Mouse (Mus musculus) liver, embryonic 14.5 days (tissue): ENCODE data around the gene Mum1. TPM values are rescaled to one million over a fixed set of nuclear protein-coding genes. Genes with fewer than 3 reads are reported as not detected.

ENCODE experiments used
- ATAC-seq: fragments of 200-750 bp; cut with Nextera tagmentation; 2 replicates; pipeline ENCODE4 v1.8.0; 2017; ENCODE audit warnings: moderate number of reproducible peaks, mild to moderate bottlenecking, moderate library complexity; ENCODE audit not compliant: insufficient read depth
- DNase-seq, 3 experiments: peaks; one replicate each; pipeline ENCODE4 v3.0.0-alpha.2; 2012 to 2013; ENCODE audit warnings: low read depth in 3 of 3, low spot score in 3 of 3
- H3K27ac ChIP-seq: fragments of 300-500 bp; sonication (generic); 2 replicates; pipeline ENCODE4 v1.5.1; 2014; ENCODE audit warnings: moderate library complexity, mild to moderate bottlenecking, control low read depth, inconsistent platforms
- H3K27me3 ChIP-seq: fragments of 300-500 bp; sonication (generic); 2 replicates; pipeline ENCODE4 v1.6.1; 2014; ENCODE audit warnings: mild to moderate bottlenecking, low read length, moderate library complexity; ENCODE audit not compliant: control insufficient read depth, insufficient read depth
- H3K36me3 ChIP-seq: fragments of 300-500 bp; sonication (generic); replicated peaks from 2 replicates; pipeline ENCODE4 v1.6.1; 2014; ENCODE audit warnings: low read depth; ENCODE audit not compliant: control insufficient read depth, insufficient read depth
- H3K4me1 ChIP-seq, 2 experiments: fragments of 200-500 bp in 1 of 2; fragments of 300-500 bp in 1 of 2; sonication (generic) in 1 of 2; replicated peaks; 2 replicates each; pipeline ENCODE4 v1.6.1; 2012 to 2014; ENCODE audit warnings: antibody characterized with exemption in 1 of 2, inconsistent platforms in 1 of 2, low read length in 1 of 2; ENCODE audit not compliant: control insufficient read depth in 2 of 2, insufficient read depth in 2 of 2
- H3K4me2 ChIP-seq: fragments of 300-500 bp; sonication (generic); 2 replicates; pipeline ENCODE4 v1.6.1; 2014; ENCODE audit warnings: low read depth, mild to moderate bottlenecking, control low read depth, moderate library complexity
- H3K4me3 ChIP-seq, 2 experiments: fragments of 200-500 bp in 1 of 2; fragments of 300-500 bp in 1 of 2; sonication (generic) in 1 of 2; 2 replicates each; pipeline ENCODE4 v1.5.1; 2012 to 2014; ENCODE audit warnings: low read depth in 2 of 2, low read length in 2 of 2, mild to moderate bottlenecking in 2 of 2, control low read depth in 1 of 2, inconsistent platforms in 1 of 2, moderate library complexity in 1 of 2; ENCODE audit not compliant: insufficient read depth in 1 of 2
- H3K9ac ChIP-seq: fragments of 300-500 bp; sonication (generic); replicated peaks from 2 replicates; pipeline ENCODE4 v1.6.1; 2014; ENCODE audit warnings: mild to moderate bottlenecking, control low read depth, moderate library complexity
- H3K9me3 ChIP-seq: fragments of 300-500 bp; sonication (generic); 2 replicates; pipeline ENCODE4 v1.6.1; 2016; ENCODE audit warnings: low read length, mixed read lengths; ENCODE audit not compliant: control insufficient read depth
- CTCF ChIP-seq: IDR thresholded peaks from 2 replicates; pipeline ENCODE4 v1.5.1; 2016; ENCODE audit warnings: antibody characterized with exemption, low read depth, control low read depth
- EP300 ChIP-seq: IDR thresholded peaks from 2 replicates; pipeline ENCODE4 v1.6.1; 2016; ENCODE audit warnings: antibody characterized with exemption, low read depth
- WGBS: fragments of 180-500 bp; shearing (Covaris S2); extraction: QIAGEN DNeasy Blood & Tissue Kit; methylation state at CpG from one replicate; pipeline ENCODE4 v1.1.7; 2014; ENCODE audit not compliant: insufficient replicate concordance; 5-methylcytosine and 5-hydroxymethylcytosine counted together
- polyA plus RNA-seq, 2 experiments: library from polyadenylated mRNA; depleted of rRNA in 1 of 2; stranded (reverse) in 1 of 2; unstranded in 1 of 2; fragments of >200 nt; fragmentation: Nextera tagmentation in 1 of 2; extraction: Ambion mirVana in 1 of 2; gene quantifications; 2 replicates each; pipeline versions ENCODE4 v1.2.1 to v1.2.3; 2012 to 2014

Gene Mum1
- polyA plus RNA-seq, 2 experiments = 13.2 to 18.8 TPM

DNA sequence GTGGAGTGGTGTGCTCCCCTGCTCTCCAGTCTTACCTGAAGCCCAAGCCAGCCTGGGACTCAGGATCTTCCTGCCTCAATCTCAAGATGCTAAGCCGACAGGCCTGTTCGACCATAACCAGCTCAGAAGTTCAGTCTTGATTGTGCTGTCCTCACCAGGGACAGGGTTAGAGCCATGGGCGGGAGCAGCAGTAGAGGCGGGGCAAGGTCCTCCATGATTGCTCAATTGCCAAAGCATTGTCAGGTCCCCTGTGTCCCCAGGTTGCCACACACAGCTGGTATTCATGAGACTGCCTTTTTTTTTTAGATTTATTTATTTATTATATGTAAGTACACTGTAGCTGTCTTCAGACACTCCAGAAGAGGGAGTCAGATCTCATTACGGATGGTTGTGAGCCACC, 50.0 kb downstream of the Mum1 start:
- 78% methylated on average over 4 of the region's 5 CpGs for WGBS
- ATAC-seq (no peak), DNase-seq (no peak)
- Histone ChIP-seq H3K27me3 (no peaks in the 10 kb centered on the region), H3K4me1 (peaks cover 13 to 19% of the 10 kb centered on the region in 2 experiments), H3K9ac (no peak overlapping the region), H3K36me3 (peaks cover 78% of the 10 kb centered on the region), H3K4me3 (no peak overlapping the region), H3K4me2 (no peak overlapping the region), H3K27ac (no peak overlapping the region), H3K9me3 (no peaks in the 10 kb centered on the region)
- TF ChIP-seq EP300 = no peak
- no peak for TF ChIP-seq CTCF

DNA sequence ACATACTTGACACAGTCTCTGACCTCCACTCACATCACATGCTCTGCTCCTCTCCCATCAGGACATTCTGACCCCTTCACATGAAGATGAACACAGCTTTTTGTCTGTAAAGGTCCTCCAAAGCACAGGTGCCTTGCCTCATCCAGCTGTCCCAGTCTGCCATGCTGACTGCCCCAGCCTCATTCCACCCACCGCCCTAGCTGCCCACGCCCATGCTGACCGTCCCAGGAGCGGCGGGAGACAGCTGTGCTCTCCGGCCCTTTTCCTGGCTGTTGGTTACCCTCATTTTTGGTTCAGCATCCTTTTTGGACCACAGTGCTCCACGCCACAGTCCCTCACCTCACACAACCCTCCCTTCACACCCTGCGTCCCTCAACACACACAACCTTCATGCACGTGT, 52.2 kb downstream of the Mum1 start:
- H3K4me2 ChIP-seq = no peak overlapping the region
- H3K9me3 ChIP-seq = no peaks in the 10 kb centered on the region
- no peak for DNase-seq
- H3K27ac ChIP-seq = no peak overlapping the region
- H3K9ac ChIP-seq = no peak overlapping the region
- H3K36me3 ChIP-seq = peaks cover 88% of the 10 kb centered on the region
- no peak for ATAC-seq
- peaks cover 0 to 3% of the 10 kb centered on the region in 2 experiments; a peak in 2 of 4 replicates for H3K4me1 ChIP-seq
- whole genome bisulfite sequencing = 92% methylated on average over 9 of the region's 9 CpGs
- no peak for TF ChIP-seq EP300
- no peak for TF ChIP-seq CTCF
- H3K4me3 ChIP-seq = no peak overlapping the region
- H3K27me3 ChIP-seq = no peaks in the 10 kb centered on the region

DNA sequence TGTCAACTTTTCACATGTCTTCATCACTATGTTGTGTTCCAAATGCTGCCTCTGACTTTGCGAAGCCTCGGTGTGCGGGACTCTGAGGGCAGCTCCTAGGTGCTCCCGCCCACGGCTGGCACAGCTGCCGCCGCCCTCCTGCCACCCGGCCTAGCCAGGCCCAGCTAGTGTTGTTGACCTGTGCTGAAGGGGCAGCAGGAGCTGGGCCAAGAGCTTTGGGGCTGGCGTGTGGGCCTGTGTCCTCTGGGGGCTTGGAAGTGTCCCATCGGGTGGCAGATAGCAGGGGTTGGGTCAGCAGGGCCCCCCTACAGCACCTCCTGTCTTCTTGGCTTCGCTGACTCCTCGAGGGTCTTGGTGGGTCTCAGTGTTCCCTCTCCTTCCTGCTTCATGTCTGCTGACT, 53.0 kb downstream of the Mum1 start:
- no peaks in the 10 kb centered on the region for H3K27me3 ChIP-seq
- no peak for DNase-seq
- no peak for ATAC-seq
- WGBS = 89% methylated on average over 12 of the region's 12 CpGs
- no peak overlapping the region for H3K27ac ChIP-seq
- peaks cover 89% of the 10 kb centered on the region for H3K36me3 ChIP-seq
- no peaks in the 10 kb centered on the region for H3K4me1 ChIP-seq
- no peak overlapping the region for H3K4me3 ChIP-seq
- TF ChIP-seq CTCF (no peak), EP300 (no peak)
- H3K4me2 ChIP-seq = no peak overlapping the region
- no peaks in the 10 kb centered on the region for H3K9me3 ChIP-seq
- no peak overlapping the region for H3K9ac ChIP-seq

DNA sequence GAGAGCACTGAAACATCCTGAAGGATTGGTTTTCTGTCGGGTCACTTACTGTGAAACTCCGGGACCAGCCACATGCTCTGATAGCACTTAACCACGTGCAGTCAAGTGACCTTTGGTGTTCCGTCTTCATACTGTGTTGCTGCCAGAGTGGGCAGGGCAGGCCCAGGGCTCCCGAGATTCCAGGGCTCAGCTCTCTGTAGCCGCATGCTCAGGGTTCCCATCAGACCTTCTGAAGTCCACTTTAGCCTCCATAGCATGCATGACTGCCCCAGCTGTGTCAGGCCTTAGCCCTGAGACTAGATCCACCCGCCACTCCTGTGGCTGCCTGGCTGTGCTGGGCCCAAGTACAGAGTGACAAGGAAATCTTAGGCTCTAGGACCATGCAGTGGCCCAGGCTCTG, 55.1 kb downstream of the Mum1 start:
- 85% methylated on average over 7 of the region's 7 CpGs for whole genome bisulfite sequencing
- H3K4me1 ChIP-seq = no peaks in the 10 kb centered on the region
- no peaks in the 10 kb centered on the region for H3K27me3 ChIP-seq
- no peak overlapping the region for H3K9ac ChIP-seq
- no peak overlapping the region for H3K4me2 ChIP-seq
- peaks cover 87% of the 10 kb centered on the region for H3K36me3 ChIP-seq
- H3K4me3 ChIP-seq = no peak overlapping the region
- H3K27ac ChIP-seq = no peak overlapping the region
- ATAC-seq = no peak
- H3K9me3 ChIP-seq = no peaks in the 10 kb centered on the region
- DNase-seq = no peak
- TF ChIP-seq EP300 (no peak), CTCF (no peak)

DNA sequence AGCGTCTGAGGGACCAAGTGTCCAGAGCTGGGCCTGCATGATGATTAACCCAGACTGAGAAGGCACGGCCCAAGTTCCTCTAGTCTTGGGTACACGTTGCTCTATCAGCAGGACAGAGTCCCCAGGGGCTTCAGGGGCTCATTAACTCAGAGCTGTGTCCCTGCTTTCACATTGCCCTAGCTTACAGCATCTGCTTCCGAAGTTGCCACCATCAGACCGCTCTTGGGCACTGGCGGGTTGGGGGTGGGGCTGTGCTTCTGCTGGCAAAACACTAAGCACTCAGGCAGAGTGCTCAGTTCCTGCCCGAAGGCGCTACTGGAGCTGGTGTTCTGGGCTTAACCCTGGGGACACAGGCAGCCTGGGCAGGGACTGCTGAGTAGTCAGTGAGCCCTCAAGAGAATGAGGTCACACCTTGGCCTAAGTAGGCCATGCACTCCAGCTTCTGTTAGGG, 55.7 kb downstream of the Mum1 start:
- Histone ChIP-seq H3K9ac (no peak overlapping the region), H3K4me3 (no peak overlapping the region), H3K4me2 (no peak overlapping the region), H3K9me3 (no peaks in the 10 kb centered on the region), H3K27ac (no peak overlapping the region), H3K36me3 (peaks cover 87% of the 10 kb centered on the region), H3K27me3 (no peaks in the 10 kb centered on the region), H3K4me1 (no peaks in the 10 kb centered on the region)
- ATAC-seq = no peak
- DNase-seq = no peak
- TF ChIP-seq EP300 = no peak
- no peak for TF ChIP-seq CTCF
- WGBS = 78% methylated on average over 8 of the region's 8 CpGs
